Mouse (Mus musculus) megakaryocyte, embryonic 14.5 days (primary cell): ENCODE measurements around the gene Wdr95.

Experiments used
- FLI1 ChIP-seq: IDR thresholded peaks from 2 replicates; pipeline ENCODE4 v1.6.1; 2012; ENCODE audit warnings: low read length, inconsistent platforms, mixed read lengths
- GATA1 ChIP-seq: IDR thresholded peaks from 3 replicates; pipeline ENCODE4 v1.6.1; 2012; ENCODE audit warnings: mixed read lengths, low read length, inconsistent platforms, borderline replicate concordance

GRCm38 (mm10) chr5:149520806-149521205 is 7.7 kb upstream of the Wdr95 start:
- TF ChIP-seq FLI1 (no peak), GATA1 (no peak)
